Mouse (Mus musculus) limb, embryonic 15.5 days (tissue): ENCODE data around the gene Zer1. TPM values are rescaled to one million over a fixed set of nuclear protein-coding genes. Genes with fewer than 3 reads are reported as not detected.
"Not testable (repeated sequence)": the region's sequence is repeated elsewhere in the genome, so short reads cannot be mapped to it uniquely, and the experiment has no call there.

Experiments used
- ATAC-seq: fragments of 200-750 bp; cut with Nextera tagmentation; 2 replicates; pipeline ENCODE4 v1.8.0; 2017; ENCODE audit warnings: low read depth, moderate TSS enrichment; ENCODE audit not compliant: insufficient number of reproducible peaks, low FRiP score, low TSS enrichment
- H3K27ac ChIP-seq: fragments of 300-500 bp; sonication (generic); 2 replicates; pipeline ENCODE4 v1.5.1; 2015; ENCODE audit warnings: moderate library complexity, mild to moderate bottlenecking, inconsistent platforms
- H3K27me3 ChIP-seq: fragments of 300-500 bp; sonication (generic); 2 replicates; pipeline ENCODE4 v1.6.1; 2015; ENCODE audit warnings: inconsistent platforms
- H3K36me3 ChIP-seq: fragments of 300-500 bp; sonication (generic); 2 replicates; pipeline ENCODE4 v1.6.1; 2015; ENCODE audit warnings: inconsistent platforms
- H3K4me1 ChIP-seq: fragments of 300-500 bp; sonication (generic); 2 replicates; pipeline ENCODE4 v1.6.1; 2015; ENCODE audit warnings: inconsistent platforms
- H3K4me2 ChIP-seq: fragments of 300-500 bp; sonication (generic); 2 replicates; pipeline ENCODE4 v1.6.1; 2015; ENCODE audit warnings: mild to moderate bottlenecking, inconsistent platforms
- H3K4me3 ChIP-seq: fragments of 300-500 bp; sonication (generic); 2 replicates; pipeline ENCODE4 v1.5.1; 2015; ENCODE audit warnings: mild to moderate bottlenecking, inconsistent platforms
- H3K9ac ChIP-seq: fragments of 300-500 bp; sonication (generic); 2 replicates; pipeline ENCODE4 v1.6.1; 2015; ENCODE audit warnings: inconsistent platforms
- H3K9me3 ChIP-seq: fragments of 300-500 bp; sonication (generic); 2 replicates; pipeline ENCODE4 v1.6.1; 2016; ENCODE audit warnings: inconsistent platforms
- WGBS: fragments of 180-500 bp; shearing (Covaris S2); methylation state at CpG from one replicate; pipeline ENCODE4 v1.1.7; 2015; 5-methylcytosine and 5-hydroxymethylcytosine counted together
- polyA plus RNA-seq: library from polyadenylated mRNA; unstranded; fragments of >200 nt; fragmentation: Nextera tagmentation; extraction: Ambion mirVana; gene quantifications from 2 replicates; pipeline ENCODE4 v1.2.1, GENCODE M21; 2015

Gene Zer1
- polyA plus RNA-seq = 6.5 and 8.6 TPM in 2 replicates

GRCm38 (mm10) chr2:30124472-30125274, at the start of gene Zer1:
Gene Zer1, minus strand, starts transcription at chr2:30124585.
- no peaks in the 10 kb centered on the region for H3K9me3 ChIP-seq
- peak within 1 kb of the TSS; percentile 76 for H3K4me3 ChIP-seq
- ATAC-seq = peak; percentile 93
- 9% methylated on average over 31 of the region's 31 CpGs for WGBS
- H3K27ac ChIP-seq = peak within 1 kb of the TSS; percentile 90
- no peaks in the 10 kb centered on the region for H3K27me3 ChIP-seq
- peaks cover 22% of the 10 kb centered on the region for H3K4me1 ChIP-seq
- peak within 1 kb of the TSS; percentile 65 for H3K9ac ChIP-seq
- peak within 1 kb of the TSS; percentile 80 for H3K4me2 ChIP-seq
- peaks cover 10% of the 10 kb centered on the region; the same call in 1 of the 2 replicates for H3K36me3 ChIP-seq

DNA sequence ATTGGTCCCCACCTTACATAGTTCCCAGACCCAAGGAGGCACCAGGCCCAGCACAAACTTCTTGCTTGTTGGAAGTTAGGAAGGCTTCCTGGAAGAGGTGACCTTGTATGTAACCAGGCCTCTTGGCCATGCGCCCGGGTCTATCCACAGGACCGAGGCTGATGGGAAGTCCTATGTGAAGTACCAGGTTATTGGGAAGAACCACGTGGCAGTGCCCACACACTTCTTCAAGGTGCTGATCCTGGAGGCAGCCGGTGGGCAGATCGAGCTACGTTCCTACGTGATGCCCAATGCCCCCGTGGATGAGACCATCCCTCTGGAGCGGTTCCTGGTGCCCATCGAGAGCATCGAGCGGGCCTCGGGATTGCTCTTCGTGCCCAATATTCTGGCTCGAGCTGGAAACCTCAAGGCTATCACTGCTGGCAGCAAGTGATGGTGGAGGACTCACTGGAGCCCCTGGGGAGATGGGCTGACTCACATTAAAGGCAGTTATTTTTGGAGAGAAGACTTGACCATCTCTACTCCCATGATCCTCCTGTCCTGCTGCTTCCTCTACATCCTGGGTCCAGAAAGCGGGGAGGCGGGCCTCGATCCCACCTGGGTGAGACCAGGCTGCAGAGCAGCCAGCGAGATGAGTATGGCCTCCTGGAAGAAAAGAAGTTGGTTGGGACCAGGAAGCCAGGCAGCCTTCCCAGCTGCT, 49.3 kb upstream of the Zer1 start:
- no peak for ATAC-seq
- H3K36me3 ChIP-seq = peaks cover 50% of the 10 kb centered on the region
- 96% methylated on average over 20 of the region's 20 CpGs for WGBS

GRCm38 (mm10) chr2:30171997-30172382, 47.6 kb upstream of the Zer1 start:
- Histone ChIP-seq H3K9ac (peak overlapping the region; percentile 74), H3K9me3 (no peaks in the 10 kb centered on the region), H3K27me3 (no peaks in the 10 kb centered on the region), H3K4me2 (peak overlapping the region; percentile 96), H3K36me3 (peaks cover 49% of the 10 kb centered on the region), H3K4me1 (peaks cover 18% of the 10 kb centered on the region), H3K4me3 (peak overlapping the region; percentile 70), H3K27ac (peak overlapping the region; percentile 91)
- WGBS = under 1% methylated on average over 19 of the region's 19 CpGs
- no peak for ATAC-seq

More for the DNA sequence above, 49.3 kb upstream of the Zer1 start:
- Histone ChIP-seq H3K9me3 (no peaks in the 10 kb centered on the region), H3K4me2 (no peak overlapping the region), H3K27me3 (no peaks in the 10 kb centered on the region), H3K27ac (no peak overlapping the region), H3K9ac (no peak overlapping the region), H3K4me3 (no peak overlapping the region), H3K4me1 (peaks cover 30% of the 10 kb centered on the region)

GRCm38 (mm10) chr2:30171371-30171996, 47.1 kb upstream of the Zer1 start, which contains the start of gene Endog:
Gene Endog, plus strand, starts transcription at chr2:30171493.
- Histone ChIP-seq H3K4me2 (peak within 1 kb of the TSS; percentile 96), H3K9me3 (no peaks in the 10 kb centered on the region), H3K4me1 (peaks cover 15% of the 10 kb centered on the region), H3K27ac (peak within 1 kb of the TSS; percentile 91), H3K4me3 (peak within 1 kb of the TSS; percentile 70), H3K36me3 (peaks cover 44% of the 10 kb centered on the region), H3K27me3 (no peaks in the 10 kb centered on the region), H3K9ac (peak within 1 kb of the TSS; percentile 74)
- ATAC-seq = peak; percentile 91
- under 1% methylated on average over 75 of the region's 75 CpGs for WGBS

DNA sequence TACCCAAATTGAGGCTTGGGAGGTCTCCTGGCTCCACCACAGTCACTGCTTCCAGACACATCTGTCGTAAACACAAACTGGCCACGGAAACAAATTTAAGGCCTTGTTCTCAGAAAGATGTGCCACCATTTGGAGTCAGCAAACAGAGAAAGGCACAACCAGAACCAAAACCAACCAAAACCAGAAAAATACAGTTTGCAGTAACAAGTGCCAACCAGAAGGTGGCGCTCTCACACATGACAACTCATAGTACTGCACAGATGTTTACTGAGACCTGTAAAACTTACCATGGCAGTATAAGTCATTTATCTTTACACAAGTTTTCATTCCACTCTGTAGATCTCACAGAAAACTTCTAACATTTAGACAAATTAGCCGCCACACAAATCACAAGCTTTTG, 42.3 kb upstream of the Zer1 start:
- Histone ChIP-seq H3K9me3 (no peaks in the 10 kb centered on the region), H3K4me3 (no peak overlapping the region), H3K4me2 (no peak overlapping the region), H3K27ac (no peak overlapping the region), H3K9ac (no peak overlapping the region), H3K27me3 (no peaks in the 10 kb centered on the region), H3K4me1 (peaks cover 3% of the 10 kb centered on the region; the same call in 1 of the 2 replicates), H3K36me3 (no peaks in the 10 kb centered on the region)
- 58% methylated on average over 4 of the region's 4 CpGs for WGBS
- no peak for ATAC-seq

GRCm38 (mm10) chr2:30164340-30164932, 40.1 kb upstream of the Zer1 start:
- no peak overlapping the region for H3K27ac ChIP-seq

DNA sequence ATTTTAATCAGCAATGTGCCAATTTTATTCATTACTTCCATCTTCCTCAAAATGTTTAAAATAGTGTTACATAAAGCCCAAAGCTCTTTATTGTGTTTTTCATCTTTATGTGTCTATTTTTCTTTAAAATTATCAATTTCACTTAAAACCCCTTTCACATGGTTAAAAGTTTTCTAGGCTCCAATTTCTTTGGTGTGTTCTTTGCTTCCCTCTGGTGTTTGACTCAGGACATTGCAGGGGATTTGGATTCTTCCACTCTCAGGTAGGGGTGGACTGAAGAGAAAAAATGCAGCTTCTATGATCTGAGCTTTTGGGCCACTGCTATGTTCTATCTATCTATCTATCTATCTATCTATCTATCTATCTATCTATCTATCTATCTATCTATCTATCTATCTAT, 37.4 kb upstream of the Zer1 start:
- ATAC-seq = no peak
- Histone ChIP-seq H3K4me3 (no peak overlapping the region), H3K9ac (no peak overlapping the region), H3K4me1 (no peaks in the 10 kb centered on the region), H3K27ac (no peak overlapping the region), H3K9me3 (no peaks in the 10 kb centered on the region), H3K36me3 (no peaks in the 10 kb centered on the region), H3K4me2 (no peak overlapping the region), H3K27me3 (no peaks in the 10 kb centered on the region)

More at GRCm38 (mm10) chr2:30164340-30164932, 40.1 kb upstream of the Zer1 start:
- Histone ChIP-seq H3K4me2 (no peak overlapping the region), H3K27me3 (no peaks in the 10 kb centered on the region), H3K9ac (no peak overlapping the region), H3K4me1 (no peaks in the 10 kb centered on the region), H3K4me3 (no peak overlapping the region), H3K36me3 (no peaks in the 10 kb centered on the region), H3K9me3 (no peaks in the 10 kb centered on the region)
- WGBS = 50% methylated on average over 9 of the region's 9 CpGs
- no peak for ATAC-seq

DNA sequence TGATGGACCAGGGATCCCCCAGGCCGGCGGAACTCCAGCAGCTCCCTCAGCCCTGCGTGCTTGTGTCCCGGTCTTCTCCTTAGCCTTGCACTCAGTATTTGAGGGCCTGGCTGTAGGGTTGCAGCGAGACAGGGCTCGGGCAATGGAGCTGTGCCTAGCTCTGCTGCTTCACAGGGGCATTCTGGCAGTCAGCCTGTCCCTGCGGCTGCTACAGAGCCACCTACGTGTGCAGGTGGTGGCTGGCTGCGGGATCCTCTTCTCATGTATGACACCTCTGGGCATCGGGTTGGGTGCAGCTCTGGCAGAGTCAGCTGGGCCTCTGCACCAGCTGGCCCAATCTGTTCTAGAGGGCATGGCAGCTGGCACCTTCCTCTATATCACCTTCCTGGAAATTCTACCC, 35.5 kb upstream of the Zer1 start:
- H3K9me3 ChIP-seq, H3K4me2 ChIP-seq, H3K27ac ChIP-seq, H3K9ac ChIP-seq, ATAC-seq, H3K4me1 ChIP-seq, H3K36me3 ChIP-seq, H3K27me3 ChIP-seq, H3K4me3 ChIP-seq: not testable (repeated sequence)
- WGBS = 81% methylated on average over 6 of the region's 10 CpGs

DNA sequence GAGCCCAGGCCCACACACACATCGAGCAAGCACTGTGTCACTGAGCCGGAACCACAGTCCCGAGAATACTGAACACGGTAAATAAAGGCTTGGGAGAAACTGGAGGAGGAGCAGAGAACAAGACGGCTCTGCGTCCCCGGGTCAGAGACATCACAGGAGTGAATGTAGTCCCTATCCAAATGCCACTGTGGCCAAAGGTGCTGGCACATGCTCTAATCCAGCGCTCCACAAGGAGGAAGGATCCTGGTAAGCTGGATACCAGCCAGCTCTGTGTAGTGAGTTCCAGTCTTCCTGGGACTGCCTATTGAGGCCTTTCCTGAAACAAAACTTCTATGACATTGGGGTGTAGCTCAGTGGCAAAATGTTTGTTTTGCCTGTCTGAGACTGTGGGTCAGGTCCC, 28.2 kb upstream of the Zer1 start:
- Histone ChIP-seq H3K4me3 (no peak overlapping the region), H3K4me2 (no peak overlapping the region), H3K27me3 (no peaks in the 10 kb centered on the region), H3K36me3 (peaks cover 43% of the 10 kb centered on the region), H3K4me1 (no peaks in the 10 kb centered on the region), H3K27ac (no peak overlapping the region), H3K9ac (no peak overlapping the region), H3K9me3 (no peaks in the 10 kb centered on the region)
- ATAC-seq = no peak
- 80% methylated on average over 8 of the region's 8 CpGs for WGBS

DNA sequence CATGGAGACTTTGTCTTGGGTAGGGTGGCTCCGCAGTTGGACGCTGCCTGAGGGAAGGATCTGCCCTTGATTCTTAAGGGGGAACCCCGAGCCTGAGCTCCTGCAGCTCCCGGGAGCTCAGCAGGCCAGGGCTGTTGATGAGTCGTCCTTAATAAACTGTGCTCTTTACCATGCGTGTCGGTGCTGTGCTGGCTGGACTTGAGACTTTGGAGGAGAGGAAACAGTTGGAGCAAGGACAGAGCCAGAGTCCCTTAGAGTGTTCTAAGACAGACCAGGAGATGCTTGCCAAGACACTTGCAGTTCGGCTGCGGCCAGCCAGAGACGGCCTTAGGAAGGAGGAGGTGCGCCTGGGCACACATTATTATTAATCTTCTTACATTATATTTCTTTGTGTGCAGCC, 27.5 kb upstream of the Zer1 start:
- 84% methylated on average over 11 of the region's 11 CpGs for WGBS
- no peaks in the 10 kb centered on the region for H3K4me1 ChIP-seq
- peaks cover 51% of the 10 kb centered on the region for H3K36me3 ChIP-seq
- H3K9me3 ChIP-seq = no peaks in the 10 kb centered on the region
- H3K4me2 ChIP-seq = no peak overlapping the region
- H3K4me3 ChIP-seq = no peak overlapping the region
- H3K27me3 ChIP-seq = no peaks in the 10 kb centered on the region
- no peak for ATAC-seq
- no peak overlapping the region for H3K9ac ChIP-seq
- no peak overlapping the region for H3K27ac ChIP-seq

GRCm38 (mm10) chr2:30147466-30147865, 23.1 kb upstream of the Zer1 start:
- no peak overlapping the region for H3K9ac ChIP-seq
- H3K9me3 ChIP-seq = no peaks in the 10 kb centered on the region
- H3K27ac ChIP-seq = no peak overlapping the region
- no peak overlapping the region for H3K4me2 ChIP-seq
- no peaks in the 10 kb centered on the region for H3K27me3 ChIP-seq
- H3K4me3 ChIP-seq = no peak overlapping the region
- H3K36me3 ChIP-seq = peaks cover 91% of the 10 kb centered on the region
- H3K4me1 ChIP-seq = no peaks in the 10 kb centered on the region
- 90% methylated on average over 4 of the region's 4 CpGs for WGBS
- no peak for ATAC-seq
